Mouse (Mus musculus): ENCODE results near the gene Slc15a1. TPM values are rescaled to one million over a fixed set of nuclear protein-coding genes. Genes with fewer than 3 reads are reported as not detected.

Gene Slc15a1
- total RNA-seq, 2 experiments from 2014 or later: 0.07 TPM; not detected in 1

GRCm38 (mm10) chr14:121455527-121455926 lies 49.5 kb downstream of the Slc15a1 start:
- DNase-seq (ENCODE audit: extremely low spot score in 1 of 2, low spot score in 1 of 2): peak; percentile 51 to 74

DNA sequence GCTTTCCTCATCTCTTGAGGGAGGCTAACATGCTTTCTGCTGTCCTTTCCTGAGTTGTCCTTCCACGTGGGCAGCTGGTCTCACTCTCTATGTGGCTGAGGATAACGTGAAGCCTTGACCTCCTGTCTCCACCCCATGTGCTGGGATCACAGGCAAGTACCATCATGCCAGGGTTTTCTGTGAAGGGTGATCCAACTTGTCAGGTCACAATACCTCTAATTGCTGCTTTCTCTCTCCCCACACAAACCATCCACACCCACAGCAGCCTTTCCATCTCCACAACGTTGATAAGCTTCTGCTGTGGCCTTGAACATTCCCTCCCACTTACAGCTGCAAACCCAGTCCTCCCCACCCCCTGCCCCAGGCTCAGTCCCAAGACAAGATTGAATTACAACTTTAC lies 51.9 kb downstream of the Slc15a1 start:
- no peak for DNase-seq (ENCODE audit: extremely low spot score in 1 of 2, low spot score in 1 of 2)

DNA sequence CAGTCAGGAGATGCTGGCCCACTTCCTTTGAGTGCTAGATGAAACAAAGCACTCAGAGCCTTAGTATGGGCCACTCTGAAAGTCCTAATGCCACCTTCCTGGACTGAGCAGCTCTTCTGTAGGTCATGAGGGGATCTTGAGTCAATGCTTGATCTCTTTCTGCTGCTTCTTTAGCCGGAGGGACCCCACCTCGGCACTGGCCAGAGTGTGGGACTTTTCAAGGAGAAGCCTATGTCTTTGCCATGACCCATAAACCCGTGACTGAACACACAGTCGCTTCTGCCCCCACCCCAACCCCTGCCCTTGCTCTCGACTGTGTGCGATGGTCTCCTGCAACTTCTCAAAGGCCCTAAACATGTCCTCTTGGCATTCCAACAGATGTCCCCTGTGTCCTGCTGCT lies 52.8 kb downstream of the Slc15a1 start:
- DNase-seq (ENCODE audit: extremely low spot score in 1 of 2, low spot score in 1 of 2): no peak

- DNase-seq (ENCODE audit: extremely low spot score in 1 of 2, low spot score in 1 of 2): no peak
Measured at GRCm38 (mm10) chr14:121451424-121452029, 53.5 kb downstream of the Slc15a1 start.

- peak; percentile 26 to 37 for DNase-seq (ENCODE audit: extremely low spot score in 1 of 2, low spot score in 1 of 2)
Measured at GRCm38 (mm10) chr14:121450504-121451423, 54.3 kb downstream of the Slc15a1 start.

- DNase-seq (ENCODE audit: extremely low spot score in 1 of 2, low spot score in 1 of 2): no peak
Measured at GRCm38 (mm10) chr14:121446951-121447350, 58.1 kb downstream of the Slc15a1 start.

DNA sequence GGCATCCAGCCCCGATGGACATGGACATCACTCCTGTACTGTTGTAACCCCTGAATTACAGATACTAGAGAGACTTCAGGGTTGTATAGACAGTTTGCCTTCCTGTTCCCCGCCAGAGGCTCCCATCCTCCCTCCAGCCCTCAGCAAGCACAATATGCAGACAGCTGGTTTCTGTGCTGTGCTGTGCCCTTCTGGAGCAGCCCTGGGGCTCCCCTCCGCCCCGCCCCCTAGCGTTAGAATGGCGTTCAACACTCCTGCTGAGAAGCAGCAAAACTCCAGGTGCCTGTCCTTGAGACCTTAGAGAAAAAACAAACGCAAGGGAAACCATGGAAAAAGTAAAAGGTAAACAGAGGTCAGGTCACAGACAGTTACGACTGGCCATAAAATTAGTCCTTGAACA lies 59.9 kb downstream of the Slc15a1 start:
- peak; percentile 41 to 60 for DNase-seq (ENCODE audit: extremely low spot score in 1 of 2, low spot score in 1 of 2)

DNA sequence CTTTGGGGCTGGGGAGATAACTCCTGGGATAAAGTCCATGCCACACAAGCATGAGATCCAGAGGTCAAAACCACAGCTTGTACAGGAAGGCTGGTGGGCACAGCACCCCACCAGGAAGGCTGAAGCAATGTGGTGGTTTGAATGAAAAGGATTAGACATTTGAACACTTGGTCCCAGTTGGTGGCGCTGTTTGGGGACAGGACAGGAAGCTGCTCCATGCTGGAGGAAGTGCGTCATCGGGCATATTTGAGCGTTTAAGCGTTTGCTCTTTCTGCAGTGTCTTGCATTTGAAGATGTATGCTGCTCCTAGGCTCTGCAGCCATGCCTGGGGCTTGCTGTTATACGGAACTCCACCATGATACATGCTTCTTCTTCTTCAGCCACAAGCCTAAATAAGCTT lies 64.2 kb downstream of the Slc15a1 start:
- DNase-seq (ENCODE audit: extremely low spot score in 1 of 2, low spot score in 1 of 2): no peak

DNA sequence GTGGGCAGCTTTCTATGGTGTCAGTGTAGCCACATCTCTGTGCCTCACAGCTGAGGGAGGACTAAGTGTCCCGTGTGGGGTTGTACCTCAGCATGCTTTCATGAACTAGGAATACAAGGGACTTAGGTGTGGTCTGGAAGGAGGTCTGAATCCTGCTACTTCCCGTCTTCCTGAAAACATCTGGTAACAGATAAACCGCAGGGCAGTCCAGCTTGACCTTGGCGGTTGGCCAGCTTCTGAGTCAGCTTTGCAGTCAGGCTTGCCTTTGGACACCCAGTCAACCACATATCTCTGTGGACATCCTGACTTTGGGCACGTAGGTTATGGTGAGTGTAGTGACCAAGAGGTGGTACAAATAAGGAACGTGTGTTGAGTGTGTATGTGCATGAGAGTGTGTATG lies 68.0 kb downstream of the Slc15a1 start:
- DNase-seq (ENCODE audit: extremely low spot score in 1 of 2, low spot score in 1 of 2): no peak

- DNase-seq (ENCODE audit: extremely low spot score in 1 of 2, low spot score in 1 of 2): no peak
Measured at GRCm38 (mm10) chr14:121436455-121436854, 68.6 kb downstream of the Slc15a1 start.

GRCm38 (mm10) chr14:121435794-121436193 lies 69.3 kb downstream of the Slc15a1 start:
- DNase-seq (ENCODE audit: extremely low spot score in 1 of 2, low spot score in 1 of 2): no peak

- DNase-seq (ENCODE audit: extremely low spot score in 1 of 2, low spot score in 1 of 2): no peak
Measured at GRCm38 (mm10) chr14:121431261-121431660, 73.8 kb downstream of the Slc15a1 start.

- DNase-seq (ENCODE audit: extremely low spot score in 1 of 2, low spot score in 1 of 2): no peak
Measured at GRCm38 (mm10) chr14:121429854-121430535, 75.1 kb downstream of the Slc15a1 start.

GRCm38 (mm10) chr14:121428148-121428547 lies 76.9 kb downstream of the Slc15a1 start:
- DNase-seq (ENCODE audit: extremely low spot score in 1 of 2, low spot score in 1 of 2): no peak

DNA sequence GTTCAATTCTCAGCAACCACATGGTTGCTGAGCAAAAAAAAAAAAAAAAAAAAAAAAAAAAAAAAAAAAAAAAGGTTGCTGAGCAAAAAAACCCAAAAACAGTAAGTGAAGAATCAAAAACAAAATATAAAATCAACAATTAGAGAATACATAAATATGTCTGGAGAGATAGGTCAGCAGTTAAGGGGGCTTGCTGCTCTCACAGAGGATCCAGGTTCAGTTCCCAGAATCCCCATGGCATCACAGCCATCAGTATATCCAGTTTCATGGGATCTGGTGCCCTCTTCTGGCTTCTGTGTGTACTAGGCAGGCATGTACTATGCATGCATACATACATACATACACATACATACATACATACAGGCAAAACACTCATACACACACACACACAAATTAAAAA lies 78.3 kb downstream of the Slc15a1 start:
- DNase-seq (ENCODE audit: extremely low spot score in 1 of 2, low spot score in 1 of 2): no peak

DNA sequence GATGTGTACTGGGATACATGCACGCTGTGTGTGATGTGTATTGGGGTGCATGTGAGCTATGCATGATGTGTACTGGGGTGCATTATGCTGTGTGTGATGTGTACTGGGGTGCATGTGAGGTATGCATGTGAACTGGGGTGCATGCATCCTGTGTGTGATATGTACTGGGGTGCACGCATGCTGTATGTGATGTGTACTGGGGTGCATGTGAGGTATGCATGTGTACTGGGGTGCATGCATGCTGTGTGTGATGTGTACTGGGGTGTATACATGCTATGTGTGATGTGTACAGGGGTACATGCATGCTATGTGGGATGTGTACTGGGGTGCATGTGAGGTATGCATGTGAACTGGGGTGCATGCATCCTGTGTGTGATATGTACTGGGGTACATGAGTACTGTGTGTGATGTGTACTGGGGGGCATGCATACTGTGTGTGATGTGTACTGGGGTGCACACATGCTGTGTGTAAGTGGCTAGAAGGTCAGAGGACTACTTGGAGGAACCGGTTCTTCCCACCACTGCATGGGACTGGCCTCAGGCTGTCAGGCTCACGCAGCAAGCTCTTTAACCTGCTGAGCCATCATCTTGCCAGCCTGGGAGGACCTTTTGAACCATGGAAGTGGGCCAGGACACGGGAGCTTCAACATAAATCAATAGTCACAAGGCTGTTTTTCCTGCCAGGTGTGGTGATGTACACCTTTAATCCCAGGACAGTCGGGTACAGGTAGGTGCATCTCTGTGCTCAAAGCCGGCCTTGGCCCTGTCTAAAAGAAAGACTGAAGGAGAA lies 79.9 kb downstream of the Slc15a1 start:
- no peak for DNase-seq (ENCODE audit: extremely low spot score in 1 of 2, low spot score in 1 of 2)

DNA sequence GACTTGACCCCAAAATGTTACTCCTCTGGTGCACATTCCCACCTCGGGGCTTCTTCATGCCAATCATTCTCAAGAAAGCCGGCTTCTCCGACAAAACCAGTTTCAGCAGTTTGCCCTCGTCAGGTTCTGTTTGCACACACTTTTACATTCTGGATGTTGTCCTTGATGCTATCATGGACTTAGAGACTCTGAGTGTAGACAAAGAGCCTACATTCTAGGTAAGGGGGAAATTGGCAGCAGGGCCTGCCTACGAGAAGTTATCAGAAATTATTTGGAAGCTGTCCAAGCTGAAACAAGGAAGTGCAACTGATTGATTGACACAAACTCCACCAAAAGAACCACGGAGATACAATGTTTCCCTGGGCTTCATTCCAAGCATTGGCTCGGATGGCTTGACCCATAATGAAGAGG lies 81.7 kb downstream of the Slc15a1 start:
- no peak for DNase-seq (ENCODE audit: extremely low spot score in 1 of 2, low spot score in 1 of 2)

GRCm38 (mm10) chr14:121422664-121423340 lies 82.2 kb downstream of the Slc15a1 start:
- DNase-seq (ENCODE audit: extremely low spot score in 1 of 2, low spot score in 1 of 2): no peak

DNA sequence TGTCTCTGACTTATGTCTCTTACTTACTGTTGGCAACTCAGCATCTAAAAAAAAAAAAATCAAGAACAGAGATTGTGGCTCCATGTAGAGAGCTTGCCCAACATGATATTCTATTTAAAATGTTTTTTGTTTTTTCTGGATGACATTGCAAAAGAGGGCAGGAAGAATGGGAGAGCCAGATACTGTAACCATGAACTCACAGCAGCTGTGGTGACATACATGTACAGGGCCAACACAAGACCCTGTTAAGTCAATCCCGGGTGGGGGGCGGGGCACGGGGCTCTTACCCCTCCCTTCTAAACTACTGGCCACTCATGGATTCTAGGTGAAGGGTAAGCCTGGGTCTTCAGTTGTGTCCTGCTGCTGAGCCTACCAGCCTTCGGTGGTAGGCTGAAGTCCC lies 83.1 kb downstream of the Slc15a1 start:
- no peak for DNase-seq (ENCODE audit: extremely low spot score in 1 of 2, low spot score in 1 of 2)

- DNase-seq (ENCODE audit: extremely low spot score in 1 of 2, low spot score in 1 of 2): peak in 1 of 2 experiments; percentile 14
Measured at GRCm38 (mm10) chr14:121417594-121417993, 87.5 kb downstream of the Slc15a1 start.
